Mouse (Mus musculus) left cerebral cortex, postnatal 4 days (tissue): Measurements from ENCODE around the gene 1810030O07Rik. TPM values are rescaled to one million over a fixed set of nuclear protein-coding genes. Genes with fewer than 3 reads are reported as not detected.
"Not testable (repeated sequence)": the region's sequence is repeated elsewhere in the genome, so short reads cannot be mapped to it uniquely, and the experiment has no call there.

Experiments
- DNase-seq: peaks from one replicate; pipeline ENCODE4 v3.0.0-alpha.2; 2022
- intact Hi-C: fragments of 180-260 bp; cut with DNase I; formaldehyde crosslinking; loops from one replicate; pipeline ENCODE4 v1.15.1; 2025
- total RNA-seq, 2 experiments: library from RNA; stranded (reverse); gene quantifications; 2 replicates each; pipeline ENCODE4 v1.2.3; 2021

1810030O07Rik gene
- 10 to 100 TPM; 15.0 to 21.1 TPM for total RNA-seq

GRCm38 (mm10) chrX:12673054-12673775 lies at the start of gene 1810030O07Rik:
1810030O07Rik (minus strand) TSS chrX:12673668.
- intact Hi-C loops, result no loop called here
- peak; percentile 88 for DNase-seq

GRCm38 (mm10) chrX:12716036-12716435 lies 42.6 kb upstream of the 1810030O07Rik start:
- intact Hi-C loops, result no loop called here
- DNase-seq, result no peak

- intact Hi-C loops, result no loop called here
- DNase-seq, result no peak
These were observed 40.3 kb upstream of the 1810030O07Rik start for GRCm38 (mm10) chrX:12713796-12714195.

GRCm38 (mm10) chrX:12686910-12687309 lies 13.4 kb upstream of the 1810030O07Rik start:
- intact Hi-C loops, result no loop called here
- DNase-seq, result no peak

GRCm38 (mm10) chrX:12686071-12686470 lies 12.6 kb upstream of the 1810030O07Rik start:
- no peak for DNase-seq
- intact Hi-C loops, result no loop called here

GRCm38 (mm10) chrX:12677396-12677795 lies 3.9 kb upstream of the 1810030O07Rik start:
- intact Hi-C loops, result loop anchor here (5.0 kb wide), 1 partner anchor 170 kb away; no protein-coding TSS in a partner anchor
- DNase-seq, result peak; percentile 62

- no peak for DNase-seq
- intact Hi-C loops, result no loop called here
These were observed 19.6 kb downstream of the 1810030O07Rik start for GRCm38 (mm10) chrX:12653879-12654278.

GRCm38 (mm10) chrX:12651906-12652305 lies 21.6 kb downstream of the 1810030O07Rik start:
- intact Hi-C loops, result no loop called here
- no peak for DNase-seq

GRCm38 (mm10) chrX:12645531-12646304 lies 27.8 kb downstream of the 1810030O07Rik start:
- intact Hi-C loops, result no loop called here
- DNase-seq, result peak; percentile 58

GRCm38 (mm10) chrX:12644976-12645375 lies 28.5 kb downstream of the 1810030O07Rik start:
- intact Hi-C loops, result no loop called here
- no peak for DNase-seq

GRCm38 (mm10) chrX:12625131-12625530 lies 48.3 kb downstream of the 1810030O07Rik start:
- intact Hi-C loops, result no loop called here
- no peak for DNase-seq

- intact Hi-C loops, DNase-seq: not testable (repeated sequence)
These were observed 61.1 kb downstream of the 1810030O07Rik start for GRCm38 (mm10) chrX:12612360-12612759.

- intact Hi-C loops, result no loop called here
- no peak for DNase-seq
These were observed 62.3 kb downstream of the 1810030O07Rik start for GRCm38 (mm10) chrX:12611211-12611610.

- DNase-seq, intact Hi-C loops: not testable (repeated sequence)
These were observed 62.9 kb downstream of the 1810030O07Rik start for GRCm38 (mm10) chrX:12610541-12610940.

Other genes starting within 250 kb of the 1810030O07Rik start
- gene Atp6ap2, start 85.9 kb downstream of the 1810030O07Rik start, total RNA-seq, result 100 to 1,000 TPM; 113 to 131 TPM
- 10 to 100 TPM; 58.0 to 59.1 TPM for gene Med14, start 88.4 kb upstream of the 1810030O07Rik start, total RNA-seq